Mouse (Mus musculus) intestine, postnatal 0 days (tissue): ENCODE measurements around the gene Kif26b. TPM values are rescaled to one million over a fixed set of nuclear protein-coding genes. Genes with fewer than 3 reads are reported as not detected.
A peak's percentile ranks its signal among the peaks of the same experiment; 100 is the strongest.

Source experiments
- ATAC-seq: fragments of 200-750 bp; cut with Nextera tagmentation; 2 replicates; pipeline ENCODE4 v1.8.0; 2017; ENCODE audit warnings: mild to moderate bottlenecking, moderate TSS enrichment, moderate library complexity
- H3K27ac ChIP-seq: fragments of 300-500 bp; sonication (generic); 2 replicates; pipeline ENCODE4 v1.5.1; 2014; ENCODE audit warnings: mild to moderate bottlenecking, low read depth, low read length, moderate library complexity
- H3K27me3 ChIP-seq: fragments of 300-500 bp; sonication (generic); replicated peaks from 2 replicates; pipeline ENCODE4 v1.6.1; 2014; ENCODE audit warnings: low read length, mixed read lengths; ENCODE audit not compliant: control insufficient read depth, insufficient read depth
- H3K36me3 ChIP-seq: fragments of 300-500 bp; sonication (generic); 2 replicates; pipeline ENCODE4 v1.6.1; 2014; ENCODE audit warnings: mild to moderate bottlenecking, moderate library complexity; ENCODE audit not compliant: control insufficient read depth, insufficient read depth
- H3K4me1 ChIP-seq: fragments of 300-500 bp; sonication (generic); replicated peaks from 2 replicates; pipeline ENCODE4 v1.6.1; 2014; ENCODE audit warnings: antibody characterized with exemption, low read length, mixed read lengths; ENCODE audit not compliant: control insufficient read depth, insufficient read depth
- H3K4me2 ChIP-seq: fragments of 300-500 bp; sonication (generic); replicated peaks from 2 replicates; pipeline ENCODE4 v1.6.1; 2014; ENCODE audit warnings: low read depth, mild to moderate bottlenecking, moderate library complexity
- H3K4me3 ChIP-seq: fragments of 300-500 bp; sonication (generic); 2 replicates; pipeline ENCODE4 v1.5.1; 2014; ENCODE audit warnings: low read depth, low read length
- H3K9ac ChIP-seq: fragments of 300-500 bp; sonication (generic); 2 replicates; pipeline ENCODE4 v1.6.1; 2014; ENCODE audit warnings: mild to moderate bottlenecking, low read depth, low read length
- H3K9me3 ChIP-seq: fragments of 300-500 bp; sonication (generic); 2 replicates; pipeline ENCODE4 v1.6.1; 2016; ENCODE audit warnings: mixed run types; ENCODE audit not compliant: control insufficient read depth
- CTCF ChIP-seq: sonication (generic); IDR thresholded peaks from 2 replicates; pipeline ENCODE4 v1.5.1; 2016; ENCODE audit warnings: low read depth, mild to moderate bottlenecking, control low read depth, antibody characterized with exemption, moderate library complexity
- WGBS: fragments of 180-500 bp; shearing (Covaris S2); extraction: QIAGEN DNeasy Blood & Tissue Kit; methylation state at CpG from one replicate; pipeline ENCODE4 v1.1.7; 2014; 5-methylcytosine and 5-hydroxymethylcytosine counted together
- polyA plus RNA-seq: library from polyadenylated mRNA; unstranded; fragments of >200 nt; fragmentation: Nextera tagmentation; extraction: Ambion mirVana; gene quantifications from 2 replicates; pipeline ENCODE4 v1.2.1, GENCODE M21; 2015

Kif26b gene
- polyA plus RNA-seq, 1 experiment from 2014 or later: 0.57 TPM

DNA sequence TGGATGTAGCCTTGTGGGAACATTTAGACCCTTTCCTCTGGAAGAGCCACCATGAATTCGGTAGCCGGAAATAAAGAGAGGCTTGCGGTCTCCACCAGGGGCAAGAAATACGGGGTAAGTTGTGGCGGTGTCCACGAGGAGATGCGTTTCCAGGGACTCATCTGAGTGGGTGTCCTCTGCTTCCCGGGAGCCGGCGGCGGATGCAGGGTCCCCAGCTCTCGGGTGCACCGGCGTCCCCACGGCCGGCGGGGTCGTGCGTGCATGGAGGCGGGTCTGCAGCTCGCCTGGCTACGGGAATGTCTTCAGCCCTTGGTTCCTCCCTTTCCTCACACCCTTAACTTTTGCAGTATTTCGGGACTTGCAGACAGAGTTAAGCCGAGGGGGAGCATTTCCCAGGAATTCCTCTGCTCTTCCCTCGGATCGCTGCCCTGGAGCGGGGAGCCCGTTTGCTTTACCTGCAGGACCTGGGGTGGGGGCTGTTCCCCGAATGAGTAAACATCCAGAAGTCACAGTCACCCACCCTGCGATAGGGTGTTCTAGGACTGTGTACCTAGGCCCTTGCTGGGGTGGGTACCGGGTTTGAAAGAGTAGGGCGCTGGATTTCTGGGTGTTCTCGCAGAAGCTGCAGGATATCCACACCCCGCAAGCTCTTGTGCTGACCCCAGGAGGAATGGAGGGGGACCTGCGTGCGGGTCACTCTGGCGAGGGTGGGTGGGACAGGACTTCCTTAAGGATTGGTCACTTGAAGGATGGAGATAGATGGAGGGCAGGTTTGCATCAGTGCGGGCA, 781 bp downstream of the Kif26b start:
- under 1% methylated on average over 38 of the region's 38 CpGs for WGBS
- Histone ChIP-seq H3K9me3 (no peaks in the 10 kb centered on the region), H3K36me3 (no peaks in the 10 kb centered on the region), H3K4me3 (peak overlapping the region; percentile 65), H3K4me2 (peak overlapping the region; percentile 99), H3K9ac (peak overlapping the region; percentile 11; the same call in 1 of the 2 replicates), H3K4me1 (0 out of 2 replicates have a peak, but pooled peaks cover 13% of the 10 kb centered on the region), H3K27me3 (peaks cover 54% of the 10 kb centered on the region), H3K27ac (no peak overlapping the region)
- no peak for ATAC-seq
- peak; percentile 24 for TF ChIP-seq CTCF

DNA sequence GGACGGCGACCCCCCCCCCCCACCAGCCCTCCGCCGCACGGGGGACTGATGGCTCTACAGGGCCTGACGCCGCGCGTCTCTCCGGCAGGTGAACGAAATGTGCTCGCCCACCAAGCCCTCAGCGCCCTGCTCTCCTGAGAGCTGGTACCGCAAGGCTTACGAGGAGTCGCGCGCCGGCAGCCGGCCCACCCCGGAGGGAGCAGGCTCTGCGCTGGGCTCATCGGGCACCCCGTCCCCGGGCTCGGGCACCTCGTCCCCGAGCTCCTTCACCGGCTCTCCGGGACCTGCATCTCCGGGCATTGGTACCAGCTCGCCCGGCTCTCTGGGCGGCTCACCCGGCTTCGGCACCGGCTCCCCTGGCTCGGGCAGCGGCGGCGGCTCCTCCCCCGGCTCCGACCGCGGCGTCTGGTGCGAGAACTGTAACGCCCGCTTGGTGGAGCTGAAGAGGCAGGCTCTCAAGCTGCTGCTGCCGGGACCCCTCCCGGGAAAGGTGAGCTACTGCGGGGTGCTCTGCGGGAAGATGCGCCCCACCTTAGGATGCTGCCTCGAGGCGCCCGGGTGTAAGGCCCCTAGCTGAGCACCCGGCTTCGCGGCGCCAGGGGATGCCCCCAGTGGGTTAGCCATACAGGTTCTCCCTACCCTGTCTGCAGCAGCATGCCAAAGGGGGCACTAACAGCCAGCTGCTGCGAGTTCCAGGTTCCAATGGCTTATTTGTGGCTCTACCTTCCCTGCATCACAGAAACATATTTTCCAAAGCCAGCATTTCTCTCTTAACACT, 1.6 kb downstream of the Kif26b start:
- Histone ChIP-seq H3K27ac (no peak overlapping the region), H3K36me3 (no peaks in the 10 kb centered on the region)
- under 1% methylated on average over 57 of the region's 62 CpGs for WGBS

DNA sequence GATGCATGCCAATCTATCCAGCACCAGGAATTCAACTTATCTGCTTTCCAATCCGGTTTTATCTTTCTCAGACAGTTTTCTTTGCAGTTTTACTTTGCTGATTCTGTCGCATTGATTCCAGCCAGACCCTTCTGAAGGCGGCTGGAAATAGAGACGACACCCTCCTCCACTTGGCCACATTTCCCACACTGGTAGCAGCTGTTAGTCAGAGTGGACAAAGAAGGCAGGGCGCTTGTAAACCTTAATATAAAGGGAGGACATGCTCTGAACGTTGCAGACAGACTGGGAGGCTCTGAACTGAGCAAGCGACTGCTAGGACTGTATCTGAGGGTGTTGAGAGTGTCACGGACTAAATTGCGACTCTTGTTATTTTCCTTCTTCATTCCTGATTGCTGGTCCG, 11.3 kb downstream of the Kif26b start:
- ATAC-seq: no peak
- no peaks in the 10 kb centered on the region for H3K27me3 ChIP-seq
- WGBS: 65% methylated on average over 10 of the region's 10 CpGs
- H3K9me3 ChIP-seq: no peaks in the 10 kb centered on the region
- no peak overlapping the region for H3K27ac ChIP-seq
- no peaks in the 10 kb centered on the region for H3K4me1 ChIP-seq
- no peak overlapping the region for H3K4me3 ChIP-seq
- TF ChIP-seq CTCF: no peak
- H3K36me3 ChIP-seq: no peaks in the 10 kb centered on the region
- H3K9ac ChIP-seq: no peak overlapping the region
- no peak overlapping the region for H3K4me2 ChIP-seq

More for the DNA sequence above, 1.6 kb downstream of the Kif26b start:
- H3K4me3 ChIP-seq: peak overlapping the region; percentile 65
- H3K4me1 ChIP-seq: 0 out of 2 replicates have a peak, but pooled peaks cover 13% of the 10 kb centered on the region
- peak; percentile 86 for TF ChIP-seq CTCF
- peak overlapping the region; percentile 11; the same call in 1 of the 2 replicates for H3K9ac ChIP-seq
- peaks cover 54% of the 10 kb centered on the region for H3K27me3 ChIP-seq
- H3K9me3 ChIP-seq: no peaks in the 10 kb centered on the region
- peak overlapping the region; percentile 99 for H3K4me2 ChIP-seq
- ATAC-seq: peak; percentile 39

DNA sequence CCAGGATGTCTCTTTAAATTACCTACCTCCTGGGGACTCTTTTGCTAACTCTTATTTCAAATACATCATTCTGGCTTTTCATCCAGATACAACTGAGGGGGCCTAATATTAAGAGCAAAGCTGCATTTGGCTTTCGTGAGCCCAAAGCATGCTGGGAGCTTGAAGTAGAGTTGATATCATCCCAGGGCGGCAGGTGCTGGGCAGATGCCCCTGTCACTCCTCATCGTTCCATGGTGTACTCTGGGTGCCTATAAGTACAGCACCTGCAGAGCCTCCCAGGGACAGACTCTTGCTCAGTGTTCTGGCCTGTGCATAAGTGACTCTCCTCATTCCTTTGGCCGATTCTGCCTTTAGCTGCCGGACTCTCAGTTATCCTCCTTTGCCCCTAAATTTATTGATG, 13.5 kb downstream of the Kif26b start:
- H3K9me3 ChIP-seq: no peaks in the 10 kb centered on the region
- no peaks in the 10 kb centered on the region for H3K27me3 ChIP-seq
- H3K4me2 ChIP-seq: no peak overlapping the region
- no peak overlapping the region for H3K27ac ChIP-seq
- H3K4me3 ChIP-seq: no peak overlapping the region
- no peak for ATAC-seq
- no peaks in the 10 kb centered on the region for H3K4me1 ChIP-seq
- no peaks in the 10 kb centered on the region for H3K36me3 ChIP-seq
- no peak for TF ChIP-seq CTCF
- H3K9ac ChIP-seq: no peak overlapping the region
- WGBS: 89% methylated on average over 5 of the region's 5 CpGs

DNA sequence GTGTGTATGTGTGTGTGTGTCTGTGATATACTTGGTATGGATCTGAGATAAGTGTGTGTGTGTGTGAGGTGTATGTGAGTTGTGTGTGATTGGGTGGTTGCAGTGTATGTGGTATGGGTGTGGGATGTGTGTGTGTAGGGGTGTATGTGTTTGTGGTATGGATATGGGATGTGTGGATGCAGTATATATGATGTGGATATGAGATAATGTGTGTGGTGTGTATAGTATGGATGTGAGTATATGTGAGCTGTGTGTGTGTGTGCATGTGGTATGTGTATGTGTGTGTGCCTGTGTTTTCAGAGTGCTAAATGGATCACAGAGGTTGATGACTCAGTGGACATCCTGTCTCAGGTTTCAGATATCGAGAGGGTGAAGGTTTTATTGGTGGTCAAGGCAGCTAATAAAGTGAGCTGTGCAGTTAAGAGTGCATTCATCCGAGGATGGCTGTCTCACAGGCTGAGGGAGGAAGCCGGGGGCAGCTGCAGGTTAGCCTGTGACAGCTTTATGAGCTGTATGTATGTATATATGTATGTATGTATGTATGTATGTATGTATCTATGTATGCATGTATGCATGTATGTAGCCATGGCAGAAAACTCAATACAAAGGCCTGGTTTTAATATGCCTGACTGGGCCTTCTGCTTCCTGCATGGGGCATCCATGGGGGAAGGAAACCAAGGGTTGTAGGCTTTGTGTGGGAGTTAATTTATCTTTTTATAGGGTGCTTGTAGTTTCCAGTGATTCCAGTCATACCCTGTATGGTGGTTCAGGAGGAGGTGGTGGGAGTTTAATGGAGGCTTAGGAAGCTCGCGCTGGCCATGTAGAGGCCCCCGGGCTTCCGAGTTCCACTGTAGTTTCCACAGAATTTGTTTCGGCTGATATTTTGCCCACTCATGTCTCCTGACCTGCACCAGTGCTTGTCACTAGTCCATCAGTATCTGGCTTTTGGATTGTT, 14.3 kb downstream of the Kif26b start:
- no peak for TF ChIP-seq CTCF
- H3K4me2 ChIP-seq: no peak overlapping the region
- H3K4me1 ChIP-seq: no peaks in the 10 kb centered on the region
- H3K36me3 ChIP-seq: no peaks in the 10 kb centered on the region
- ATAC-seq: no peak
- H3K9ac ChIP-seq: no peak overlapping the region
- no peak overlapping the region for H3K27ac ChIP-seq
- no peak overlapping the region for H3K4me3 ChIP-seq
- no peaks in the 10 kb centered on the region for H3K9me3 ChIP-seq
- 82% methylated on average over 8 of the region's 8 CpGs for WGBS
- H3K27me3 ChIP-seq: no peaks in the 10 kb centered on the region

DNA sequence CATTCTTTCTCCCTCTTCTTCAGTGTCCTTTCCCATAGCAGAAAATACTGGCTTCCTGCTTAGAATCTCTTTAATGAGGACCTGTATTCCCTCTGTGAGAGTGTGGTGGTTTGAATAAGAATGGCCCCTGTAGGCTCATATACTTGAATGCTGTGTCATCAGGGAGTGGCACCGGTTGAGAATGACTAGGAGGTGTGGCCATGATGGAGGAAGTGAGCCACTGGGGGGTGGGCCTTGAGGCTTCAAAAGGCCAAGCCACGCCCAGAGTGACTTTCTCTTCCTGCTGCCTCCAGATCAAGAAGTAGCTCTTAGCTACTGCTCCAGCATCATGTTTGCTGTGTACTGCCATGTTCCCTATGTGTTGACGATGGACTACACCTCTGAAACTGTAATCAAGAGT, 15.7 kb downstream of the Kif26b start:
- H3K27ac ChIP-seq: no peak overlapping the region
- no peaks in the 10 kb centered on the region for H3K27me3 ChIP-seq
- H3K9me3 ChIP-seq: no peaks in the 10 kb centered on the region
- H3K4me3 ChIP-seq: no peak overlapping the region
- ATAC-seq: peak; percentile 77
- no peaks in the 10 kb centered on the region for H3K4me1 ChIP-seq
- H3K9ac ChIP-seq: no peak overlapping the region
- WGBS: 68% methylated on average over 3 of the region's 3 CpGs
- H3K4me2 ChIP-seq: no peak overlapping the region
- TF ChIP-seq CTCF: no peak
- no peaks in the 10 kb centered on the region for H3K36me3 ChIP-seq
